Mouse (Mus musculus) E14TG2a.4 (cell line): ENCODE data around the gene 1700028P14Rik.

Experiments
- CTCF ChIP-seq: conservative IDR thresholded peaks from 2 replicates; pipeline ENCODE4 v1.5.1; 2014; ENCODE audit warnings: low read length
- NANOG ChIP-seq: IDR thresholded peaks from 2 replicates; pipeline ENCODE4 v1.6.1; 2014; ENCODE audit warnings: borderline replicate concordance, low read length, mixed read lengths
- POU5F1 ChIP-seq: IDR thresholded peaks from 2 replicates; pipeline ENCODE4 v1.6.1; 2014; ENCODE audit warnings: low read length, borderline replicate concordance

GRCm38 (mm10) chr19:23523711-23524110 is 128.9 kb downstream of the 1700028P14Rik start:
- peak; percentile 96 for TF ChIP-seq CTCF
- TF ChIP-seq NANOG = no peak
- TF ChIP-seq POU5F1 = no peak
